Mouse (Mus musculus): ENCODE results near the gene Actg2. TPM values are rescaled to one million over a fixed set of nuclear protein-coding genes. Genes with fewer than 3 reads are reported as not detected.
A peak's percentile ranks its signal among the peaks of the same experiment; 100 is the strongest.
"Not testable (repeated sequence)": the region's sequence is repeated elsewhere in the genome, so short reads cannot be mapped to it uniquely, and the experiment has no call there.

Gene Actg2
- 1 to 10 TPM; 3.2 to 5.1 TPM for total RNA-seq (2021)
- long read RNA-seq, experiment 1 = 0 reads
- long read RNA-seq, experiment 2 = 0 reads

DNA sequence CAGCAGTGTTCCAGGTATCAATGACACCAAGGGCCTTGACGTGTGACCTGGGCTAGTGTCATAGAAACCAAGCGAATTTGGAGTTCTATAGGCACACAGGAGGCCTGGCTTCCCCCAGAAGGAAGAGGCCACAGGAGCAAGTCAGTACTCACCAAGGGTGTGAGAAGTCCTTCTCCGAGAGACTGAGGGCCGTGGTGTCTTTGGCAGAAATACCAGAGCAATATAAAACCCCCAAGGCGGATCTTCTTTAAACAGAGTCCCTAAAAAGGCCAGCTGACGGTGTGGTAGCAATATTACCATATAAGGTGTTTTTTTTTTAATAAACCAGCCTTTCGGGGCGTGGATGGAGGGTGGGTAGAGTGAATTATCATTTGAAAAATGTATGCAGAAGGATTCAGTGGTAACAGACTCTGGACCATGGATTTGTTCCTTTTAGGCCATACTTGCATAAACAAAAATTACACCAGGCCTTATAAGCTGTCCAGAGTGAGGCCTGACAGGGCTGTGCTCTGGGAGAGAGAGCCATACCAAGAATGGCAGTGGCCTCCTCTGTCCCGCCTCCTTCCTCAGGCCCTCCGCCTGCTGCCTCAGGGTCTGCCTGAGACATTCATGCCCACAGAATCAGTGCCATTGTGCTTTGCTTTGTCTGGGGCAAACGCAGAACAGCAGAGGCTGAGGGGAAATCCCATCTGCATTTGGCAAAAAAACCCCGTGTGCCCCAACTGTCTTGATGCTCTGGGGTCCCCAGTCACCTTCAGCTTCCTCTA is at the start of gene Actg2:
TSS of gene Actg2 (minus strand) at position 238 of the 767 bp plus-strand sequence.
- intact Hi-C loops (cut with DNase I) = no loop called here
- no peak for DNase-seq

DNA sequence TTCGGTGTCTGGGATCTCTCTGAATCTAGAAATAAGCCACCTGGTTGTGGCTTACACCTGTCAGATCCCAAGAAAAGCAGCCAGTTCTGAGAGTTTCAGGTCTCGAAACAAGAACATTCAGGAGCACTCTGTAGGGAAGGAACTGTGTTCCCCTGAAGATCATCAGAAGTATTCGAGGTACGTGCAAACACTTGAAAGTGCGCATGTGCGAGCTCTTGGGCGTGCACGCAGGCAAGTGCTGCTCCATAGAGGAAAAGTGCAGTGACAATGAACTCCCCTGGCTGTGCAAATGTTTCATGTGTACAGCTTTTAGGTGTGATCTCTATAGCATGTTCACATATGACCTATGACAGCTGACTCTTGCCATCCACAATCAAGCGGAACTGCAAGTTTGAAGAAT is 49.3 kb upstream of the Actg2 start:
- intact Hi-C loops (cut with DNase I); DNase-seq: not testable (repeated sequence)

DNA sequence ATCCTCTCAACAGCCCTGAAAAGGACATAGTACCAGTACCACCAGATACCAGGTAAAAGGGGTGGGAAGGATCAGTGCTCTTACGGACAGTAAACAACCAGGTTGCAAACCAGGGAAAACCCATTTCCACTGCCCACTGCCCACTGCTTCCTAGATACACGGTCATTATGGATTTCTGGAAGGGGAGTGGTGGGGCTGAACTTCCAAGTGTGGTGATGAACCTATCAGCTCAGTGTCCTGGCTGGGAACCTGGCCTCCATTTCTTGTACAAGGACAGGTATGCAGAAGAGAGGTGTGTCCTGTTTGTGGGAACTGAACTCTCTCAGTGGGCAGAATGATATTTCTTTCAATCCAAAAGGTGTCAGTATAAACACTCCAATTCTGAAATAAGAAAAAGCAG is 47.5 kb upstream of the Actg2 start:
- intact Hi-C loops (cut with DNase I) = loop anchor here (1.0 to 5.0 kb wide), 3 partner anchors 33 to 226 kb away; no protein-coding TSS in a partner anchor
- no peak for DNase-seq

DNA sequence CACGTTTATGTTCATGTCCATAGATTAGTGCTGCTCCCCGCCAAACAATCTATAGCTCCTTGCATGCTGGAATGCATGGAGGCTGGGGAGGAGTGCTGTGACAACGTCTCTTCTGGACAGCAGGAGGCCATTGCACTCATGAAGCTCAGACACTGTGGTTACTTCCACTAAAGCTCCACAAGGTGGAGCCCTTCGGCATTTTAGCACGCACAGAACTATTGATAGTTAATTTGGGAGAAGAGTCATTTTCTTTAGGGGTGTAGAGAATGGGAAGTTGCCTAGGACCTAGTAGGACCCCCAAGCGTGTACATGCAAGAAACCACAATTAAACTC is 46.8 kb upstream of the Actg2 start:
- DNase-seq = peak; percentile 33 to 58
- intact Hi-C loops (cut with DNase I) = loop anchor here (1.0 to 5.0 kb wide), 3 partner anchors 33 to 226 kb away; no protein-coding TSS in a partner anchor

DNA sequence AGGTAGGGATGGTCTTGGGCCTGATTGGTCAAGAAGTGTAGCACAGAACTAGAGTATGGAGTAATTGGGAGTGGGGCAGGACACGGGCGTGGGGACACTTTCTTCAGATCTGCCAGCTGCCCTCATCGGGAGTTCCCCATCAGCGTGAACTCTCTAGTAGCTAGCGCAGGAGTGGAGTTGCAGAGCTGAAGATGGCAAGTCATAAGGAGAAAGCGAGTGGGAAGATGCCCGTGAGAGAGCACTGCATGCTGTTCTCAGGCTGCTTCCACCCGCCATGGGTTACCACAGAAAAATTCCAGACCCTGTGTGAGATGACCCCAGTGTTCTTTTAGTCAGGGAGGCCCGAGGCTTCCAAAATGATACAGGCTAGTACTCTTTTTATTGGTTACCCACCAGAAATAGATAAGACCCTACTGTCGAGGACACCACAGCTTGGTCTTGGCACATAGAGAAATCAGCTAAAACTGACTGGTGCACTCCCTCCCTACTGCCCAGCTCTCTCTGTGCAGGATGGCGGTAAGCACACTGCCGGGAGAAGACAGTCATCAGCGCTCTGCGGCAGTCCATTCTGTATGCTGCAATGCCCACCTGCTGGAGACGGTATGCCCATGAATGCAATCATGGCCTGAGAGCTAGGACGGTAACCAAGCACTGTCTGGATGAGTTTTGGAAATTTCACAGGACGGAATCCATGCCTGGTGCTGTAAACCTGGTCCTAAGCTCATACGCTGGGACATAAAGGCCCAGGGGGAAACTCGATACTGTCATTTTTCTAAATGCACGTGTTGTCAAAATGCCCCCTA is 46.3 kb upstream of the Actg2 start:
- intact Hi-C loops (cut with DNase I) = loop anchor here (5.0 kb wide), 1 partner anchor 225 kb away; no protein-coding TSS in a partner anchor
- no peak for DNase-seq

- intact Hi-C loops (cut with DNase I) = no loop called here
- DNase-seq = no peak
Observed at GRCm38 (mm10) chr6:83577534-83577933, 41.5 kb upstream of the Actg2 start.

- intact Hi-C loops (cut with DNase I) = no loop called here
- no peak for DNase-seq
Observed at GRCm38 (mm10) chr6:83575609-83576008, 39.5 kb upstream of the Actg2 start.

DNA sequence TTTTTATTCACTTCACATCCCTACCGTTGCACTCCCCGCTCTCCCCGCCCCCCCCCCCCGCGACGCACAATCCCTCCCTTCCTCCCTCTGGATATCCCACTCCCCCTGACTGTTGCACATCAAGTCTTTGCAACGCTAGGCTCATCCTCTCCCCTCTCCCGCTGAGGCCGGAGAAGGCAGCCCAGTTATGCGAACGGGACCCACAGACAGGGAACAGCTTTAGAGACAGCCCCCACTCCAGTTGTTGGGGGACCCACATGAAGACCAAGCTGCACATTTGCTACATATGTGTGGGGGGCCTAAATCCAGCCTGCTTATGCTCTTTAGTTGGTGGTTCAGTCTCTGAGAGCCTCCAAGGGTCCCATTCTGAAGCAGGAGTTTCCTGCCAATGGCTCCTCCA is 36.6 kb upstream of the Actg2 start, which contains the start of gene Stambp:
TSS of gene Stambp (minus strand) at position 59 of the 400 bp plus-strand sequence.
- peak in 1 of 2 experiments; percentile 21 for DNase-seq
- intact Hi-C loops (cut with DNase I) = no loop called here

DNA sequence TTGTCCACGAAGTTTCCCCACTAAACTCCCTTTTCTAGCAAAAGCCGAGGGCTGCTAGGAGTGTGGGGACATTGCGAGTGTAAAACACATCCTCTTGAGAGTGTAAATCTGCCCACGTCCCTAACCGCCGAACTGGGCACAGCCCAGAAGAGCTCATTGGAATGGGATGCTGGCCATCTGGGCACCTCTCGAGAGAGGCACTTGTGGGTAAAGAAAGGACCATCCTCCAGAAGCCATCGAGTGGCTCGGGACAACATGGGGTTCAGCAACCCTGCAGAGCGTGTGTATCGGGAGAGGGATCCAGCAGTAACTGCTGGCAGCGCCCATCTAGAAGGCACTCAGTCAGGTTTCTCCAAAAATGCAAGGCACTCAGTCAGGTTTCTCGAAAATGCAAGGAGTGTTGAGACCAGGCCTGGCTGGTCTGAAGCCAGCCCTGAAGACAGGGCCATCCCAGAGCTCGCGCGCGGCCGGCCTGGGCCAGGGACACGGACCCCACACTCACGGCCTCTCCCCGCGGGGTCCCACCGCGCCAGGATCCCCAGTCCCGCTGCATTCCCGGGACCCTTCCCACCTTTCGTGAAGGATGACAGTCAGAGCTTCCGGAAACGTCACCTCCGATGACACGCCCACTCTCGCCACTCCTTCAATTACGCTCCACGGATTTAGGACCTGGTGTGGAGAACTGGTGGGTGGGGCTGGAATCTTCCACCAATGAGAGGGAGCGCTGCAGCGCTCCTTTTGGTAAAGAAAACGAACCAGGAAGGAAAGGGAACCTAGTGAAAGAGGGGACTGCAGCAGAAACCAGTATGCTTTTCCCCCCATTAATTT is 36.0 kb upstream of the Actg2 start:
- DNase-seq = peak; percentile 84 to 90
- intact Hi-C loops (cut with DNase I) = no loop called here

GRCm38 (mm10) chr6:83568901-83569862 is 33.1 kb upstream of the Actg2 start:
- no peak for DNase-seq
- intact Hi-C loops (cut with DNase I) = no loop called here

DNA sequence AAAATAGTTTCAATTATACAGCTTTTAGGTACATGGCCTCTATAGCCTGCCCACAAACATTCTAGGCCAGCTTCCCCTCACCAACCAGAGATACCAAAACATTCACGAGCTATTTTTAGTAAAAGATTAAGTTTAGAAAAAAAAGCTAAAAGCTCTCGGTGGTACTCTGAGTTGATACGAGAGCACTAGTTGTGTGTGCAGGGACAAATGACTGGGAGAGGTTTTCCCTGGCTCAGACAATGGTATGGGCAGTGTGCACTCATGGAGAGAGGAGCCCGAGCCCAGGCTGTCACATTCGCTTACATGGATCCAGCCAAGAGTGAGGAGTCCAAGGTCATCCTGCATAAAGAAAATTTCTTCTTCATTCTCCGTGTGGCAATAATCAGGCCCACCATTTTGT is 19.9 kb upstream of the Actg2 start:
- no peak for DNase-seq
- intact Hi-C loops (cut with DNase I) = no loop called here

GRCm38 (mm10) chr6:83548346-83548745 is 12.3 kb upstream of the Actg2 start:
- intact Hi-C loops (cut with DNase I) = no loop called here
- DNase-seq = no peak

DNA sequence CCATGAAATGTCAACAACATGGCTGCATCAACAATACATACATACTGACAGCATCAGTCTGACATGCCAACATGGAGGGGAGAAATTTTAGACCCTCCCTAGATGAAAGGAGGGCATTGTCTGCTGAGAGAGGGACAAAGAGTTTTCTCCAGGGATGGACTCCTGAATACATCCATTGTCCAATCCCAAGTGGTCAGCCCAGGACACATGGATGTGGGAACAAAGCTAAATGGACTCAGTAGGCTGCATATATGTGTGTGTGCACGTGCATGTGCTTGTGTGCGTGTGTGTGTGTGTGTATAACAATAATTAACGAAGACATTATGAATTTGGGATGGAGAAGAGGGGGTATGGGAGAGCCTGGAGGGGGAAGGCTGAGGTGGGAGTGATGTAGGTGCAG is 9.7 kb upstream of the Actg2 start:
- intact Hi-C loops (cut with DNase I) = no loop called here
- no peak for DNase-seq

DNA sequence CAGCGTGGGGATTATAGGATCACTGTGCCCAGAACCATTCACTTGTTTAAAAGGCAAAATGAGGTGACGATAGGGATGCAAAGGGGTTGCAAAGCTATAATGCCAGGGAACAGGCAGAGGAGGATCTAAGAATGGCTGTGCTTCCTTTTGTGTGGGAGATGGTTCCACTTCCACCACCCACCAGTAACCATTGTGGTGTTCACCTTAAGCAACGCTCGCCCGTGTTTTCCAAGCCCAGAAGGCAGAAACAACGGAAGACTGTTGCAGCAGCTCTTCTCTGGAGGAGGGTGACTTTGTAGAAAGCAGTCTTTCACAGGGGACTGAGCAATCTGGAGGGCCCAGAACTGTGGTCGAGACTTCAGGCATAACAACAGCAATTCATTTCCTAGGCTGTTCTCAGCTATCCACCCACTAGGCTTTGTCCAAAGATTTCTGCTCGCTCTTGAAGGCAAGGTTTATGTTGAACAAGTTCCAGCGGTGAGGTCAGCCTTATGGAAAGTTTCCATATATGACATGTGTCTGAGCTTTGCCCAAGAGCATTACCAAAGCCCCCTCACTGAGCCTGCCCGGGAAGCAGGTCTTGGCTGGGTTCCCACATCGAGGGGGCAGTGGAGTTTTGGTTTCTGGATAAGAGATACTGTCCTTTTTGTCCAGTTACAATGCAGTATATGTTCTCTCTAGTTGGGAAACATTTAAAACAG is 5.8 kb upstream of the Actg2 start:
- DNase-seq = peak; percentile 43 to 62
- intact Hi-C loops (cut with DNase I) = no loop called here

DNA sequence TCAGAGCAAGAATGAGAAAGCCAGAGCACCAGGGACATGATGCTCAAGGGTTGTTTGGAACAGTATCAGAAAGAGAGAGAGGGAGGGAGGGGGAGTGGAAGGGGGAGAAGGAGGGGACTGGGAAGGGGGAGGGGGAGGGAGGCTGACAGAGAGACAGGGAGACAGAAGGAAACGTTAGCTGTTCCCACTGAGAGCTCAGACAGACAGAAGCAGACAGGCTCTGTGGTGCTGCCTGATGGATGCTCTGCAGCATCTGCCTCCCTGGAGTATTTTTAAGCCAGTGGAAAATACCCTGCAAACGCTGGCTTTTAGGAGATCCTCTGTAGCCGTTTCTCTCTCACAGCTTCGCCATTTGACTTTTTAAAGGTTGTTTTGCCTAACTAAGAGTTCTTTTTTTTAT is 4.0 kb upstream of the Actg2 start:
- intact Hi-C loops (cut with DNase I) = no loop called here
- no peak for DNase-seq

DNA sequence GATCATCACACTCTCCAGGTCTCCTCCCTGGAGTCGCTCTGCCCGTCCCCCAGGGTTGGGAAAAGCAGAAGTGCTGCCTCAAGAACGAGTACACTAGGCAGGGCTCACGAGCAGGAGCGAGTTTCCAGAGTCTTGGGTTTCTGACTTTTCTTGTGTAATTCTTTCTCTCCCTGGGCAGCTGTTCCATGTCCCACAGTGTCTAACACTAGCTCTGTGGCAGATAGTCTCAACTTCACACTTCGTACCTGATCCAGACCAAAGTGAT is 662 bp upstream of the Actg2 start:
- intact Hi-C loops (cut with DNase I) = no loop called here
- no peak for DNase-seq

DNA sequence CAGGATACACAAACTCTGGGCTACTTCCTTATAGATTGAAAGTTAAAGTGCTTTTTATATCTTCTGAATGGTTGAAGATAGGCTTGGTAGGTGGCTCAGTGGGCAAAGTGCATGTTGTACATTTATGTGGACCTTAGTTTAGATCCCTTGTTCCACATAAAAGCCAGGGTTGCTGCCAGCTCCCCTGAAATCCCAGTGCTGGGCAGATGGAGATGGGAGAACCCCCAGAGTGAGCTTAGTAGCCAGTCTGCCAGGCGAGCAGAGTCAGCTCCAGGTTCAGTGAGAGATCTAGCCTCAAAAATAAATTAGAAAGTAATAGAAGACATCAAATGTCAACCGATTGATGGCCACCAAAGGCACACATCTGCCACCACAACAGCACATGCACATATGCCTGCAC is 3.5 kb downstream of the Actg2 start:
- intact Hi-C loops (cut with DNase I) = no loop called here
- no peak for DNase-seq

DNA sequence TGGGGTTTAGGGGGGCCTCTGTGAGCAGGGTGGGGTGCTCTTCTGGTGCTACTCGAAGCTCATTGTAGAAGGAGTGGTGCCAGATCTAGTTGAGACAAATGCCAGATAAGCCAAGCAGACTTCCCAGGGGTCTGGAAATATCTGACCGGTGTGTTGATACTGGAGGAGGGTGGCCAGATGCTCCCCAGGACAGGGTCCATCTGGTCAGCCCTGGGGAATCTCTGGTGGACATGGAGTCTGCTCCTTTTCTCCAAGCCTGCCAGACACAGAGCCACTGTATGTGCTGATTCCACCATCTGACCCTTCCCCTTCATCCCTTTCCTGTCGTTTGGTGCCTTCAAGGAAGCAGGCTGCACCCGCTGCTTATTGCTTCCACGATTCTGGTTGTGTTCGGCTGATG is 12.9 kb downstream of the Actg2 start:
- intact Hi-C loops (cut with DNase I) = no loop called here
- no peak for DNase-seq

- no peak for DNase-seq
Observed at GRCm38 (mm10) chr6:83521784-83522183, 14.3 kb downstream of the Actg2 start.

More at GRCm38 (mm10) chr6:83521784-83522183, 14.3 kb downstream of the Actg2 start:
- intact Hi-C loops (cut with DNase I) = no loop called here

All from heart, postnatal 14 days (tissue).